Mouse (Mus musculus) heart, postnatal 10 days (tissue): ENCODE results near the gene Fdxacb1. TPM values are rescaled to one million over a fixed set of nuclear protein-coding genes. Genes with fewer than 3 reads are reported as not detected.

Experiments
- DNase-seq, 2 experiments: peaks; one replicate each; pipeline ENCODE4 v3.0.0; 2021
- intact Hi-C: fragments of 180-260 bp; cut with DNase I; formaldehyde crosslinking; loops from one replicate; pipeline ENCODE4 v1.15.1; 2025
- total RNA-seq, 2 experiments: library from RNA; stranded (reverse); gene quantifications; 2 replicates each; pipeline ENCODE4 v1.2.3; 2021

The Fdxacb1 gene
- total RNA-seq, 2 experiments from 2014 or later: 6.6 to 6.9 TPM

- DNase-seq: no peak
- intact Hi-C loops: no loop called here
Measured at GRCm38 (mm10) chr9:50745806-50746205, 22.2 kb upstream of the Fdxacb1 start.

- peak in 1 of 2 experiments; percentile 46 for DNase-seq
- intact Hi-C loops: no loop called here
Measured at GRCm38 (mm10) chr9:50746214-50746677, 21.8 kb upstream of the Fdxacb1 start, which contains the start of gene 2310030G06Rik. 2310030G06Rik (minus strand) TSS chr9:50746536.

- DNase-seq: peak in 1 of 2 experiments; percentile 48
- intact Hi-C loops: no loop called here
Measured at GRCm38 (mm10) chr9:50750706-50751105, 17.3 kb upstream of the Fdxacb1 start.

GRCm38 (mm10) chr9:50751323-50751722 is 16.7 kb upstream of the Fdxacb1 start, which contains the start of gene Cryab:
Cryab (plus strand) TSS chr9:50751325.
- DNase-seq: peak; percentile 49 to 50
- intact Hi-C loops: no loop called here

- intact Hi-C loops: no loop called here
- DNase-seq: peak; percentile 82 to 84
Measured at GRCm38 (mm10) chr9:50752054-50752602, 15.9 kb upstream of the Fdxacb1 start, which contains the start of gene Hspb2. Hspb2 (minus strand) TSS chr9:50752354.

- DNase-seq: peak; percentile 95 to 96
- intact Hi-C loops: loop anchor here (1.0 kb wide), 1 partner anchor 30 kb away; no protein-coding TSS in a partner anchor
Measured at GRCm38 (mm10) chr9:50752784-50753615, 15.0 kb upstream of the Fdxacb1 start.

- intact Hi-C loops: loop anchor here (1.0 kb wide), 1 partner anchor 31 kb away; no protein-coding TSS in a partner anchor
Measured at GRCm38 (mm10) chr9:50753947-50754346, 14.1 kb upstream of the Fdxacb1 start.

GRCm38 (mm10) chr9:50756711-50757110 is 11.3 kb upstream of the Fdxacb1 start:
- intact Hi-C loops: no loop called here
- no peak for DNase-seq

More at GRCm38 (mm10) chr9:50753947-50754346, 14.1 kb upstream of the Fdxacb1 start:
- peak; percentile 43 to 44 for DNase-seq

- intact Hi-C loops: no loop called here
- DNase-seq: no peak
Measured at GRCm38 (mm10) chr9:50761520-50762243, 6.4 kb upstream of the Fdxacb1 start.

- DNase-seq: peak in 1 of 2 experiments; percentile 48
- intact Hi-C loops: no loop called here
Measured at GRCm38 (mm10) chr9:50763331-50763730, 4.7 kb upstream of the Fdxacb1 start.

- peak in 1 of 2 experiments; percentile 29 for DNase-seq
- intact Hi-C loops: loop anchor here (5.0 kb wide), 3 partner anchors 70 to 165 kb away; partner anchors contain the start of genes Nkapd1, Pih1d2, Sdhd and Timm8b
Measured at GRCm38 (mm10) chr9:50767531-50768106, 417 bp upstream of the Fdxacb1 start.

- intact Hi-C loops: no loop called here
- DNase-seq: peak; percentile 43 to 48
Measured at GRCm38 (mm10) chr9:50770011-50770410, 2.0 kb downstream of the Fdxacb1 start.

GRCm38 (mm10) chr9:50774026-50774462 is 6.0 kb downstream of the Fdxacb1 start:
- intact Hi-C loops: no loop called here
- DNase-seq: no peak

GRCm38 (mm10) chr9:50774991-50775612 is 7.1 kb downstream of the Fdxacb1 start, which contains the start of the genes Alg9 and 1110032A03Rik:
Alg9 (plus strand) TSS chr9:50775019.
1110032A03Rik (minus strand) TSS chr9:50775520.
- peak; percentile 93 for DNase-seq

GRCm38 (mm10) chr9:50775662-50776126 is 7.7 kb downstream of the Fdxacb1 start:
- DNase-seq: peak in 1 of 2 experiments; percentile 20
- intact Hi-C loops: no loop called here

More at GRCm38 (mm10) chr9:50774991-50775612, 7.1 kb downstream of the Fdxacb1 start, which contains the start of the genes Alg9 and 1110032A03Rik:
- intact Hi-C loops: no loop called here

GRCm38 (mm10) chr9:50776162-50776760 is 8.2 kb downstream of the Fdxacb1 start:
- no peak for DNase-seq
- intact Hi-C loops: no loop called here

- intact Hi-C loops: no loop called here
- peak in 1 of 2 experiments; percentile 40 for DNase-seq
Measured at GRCm38 (mm10) chr9:50782155-50782554, 14.1 kb downstream of the Fdxacb1 start.

- DNase-seq: no peak
- intact Hi-C loops: no loop called here
Measured at GRCm38 (mm10) chr9:50795266-50795665, 27.2 kb downstream of the Fdxacb1 start.

- DNase-seq: no peak
- intact Hi-C loops: no loop called here
Measured at GRCm38 (mm10) chr9:50796776-50797175, 28.7 kb downstream of the Fdxacb1 start.
